Mouse (Mus musculus) olfactory bulb, adult 2 months (tissue): ENCODE measurements around the gene Slc10a1.

Experiments used
- CTCF ChIP-seq: fragments of 200-500 bp; IDR thresholded peaks from 2 replicates; pipeline ENCODE4 v1.5.1; 2012; ENCODE audit warnings: low read depth, mild to moderate bottlenecking, low read length, moderate library complexity; ENCODE audit not compliant: insufficient read depth
- POLR2A ChIP-seq: fragments of 200-500 bp; IDR thresholded peaks from 2 replicates; pipeline ENCODE4 v1.6.1; 2012; ENCODE audit warnings: mild to moderate bottlenecking, low read depth, low read length, moderate library complexity; ENCODE audit not compliant: insufficient read depth

DNA sequence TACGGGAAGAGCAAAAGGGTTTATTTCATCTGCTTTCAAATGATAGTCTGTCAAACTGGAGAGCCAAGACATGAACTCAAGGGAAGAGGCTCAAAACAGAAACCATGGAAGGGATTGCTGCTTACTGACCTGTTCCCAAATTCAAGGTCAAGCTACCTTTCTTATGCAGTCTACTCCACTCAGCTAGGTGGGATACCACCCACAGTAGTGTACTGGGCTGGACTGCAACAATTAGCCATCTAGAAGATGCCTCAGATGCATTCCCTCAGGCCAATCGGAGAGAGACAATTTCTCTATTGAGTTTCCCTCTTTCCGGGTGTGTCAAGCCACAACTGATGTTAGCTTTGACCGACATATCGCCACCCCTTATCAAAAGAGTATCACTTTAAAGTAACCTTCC, 47.2 kb downstream of the Slc10a1 start:
- TF ChIP-seq CTCF = no peak
- no peak for TF ChIP-seq POLR2A
